Mouse (Mus musculus): Measurements from ENCODE around the gene Exd1.
"Not testable (repeated sequence)": the region's sequence is repeated elsewhere in the genome, so short reads cannot be mapped to it uniquely, and the experiment has no call there.

Exd1 gene

GRCm38 (mm10) chr2:119542106-119542505, 5.3 kb downstream of the Exd1 start:
- in situ Hi-C loops (cut with MseI, MboI), result no loop called here

DNA sequence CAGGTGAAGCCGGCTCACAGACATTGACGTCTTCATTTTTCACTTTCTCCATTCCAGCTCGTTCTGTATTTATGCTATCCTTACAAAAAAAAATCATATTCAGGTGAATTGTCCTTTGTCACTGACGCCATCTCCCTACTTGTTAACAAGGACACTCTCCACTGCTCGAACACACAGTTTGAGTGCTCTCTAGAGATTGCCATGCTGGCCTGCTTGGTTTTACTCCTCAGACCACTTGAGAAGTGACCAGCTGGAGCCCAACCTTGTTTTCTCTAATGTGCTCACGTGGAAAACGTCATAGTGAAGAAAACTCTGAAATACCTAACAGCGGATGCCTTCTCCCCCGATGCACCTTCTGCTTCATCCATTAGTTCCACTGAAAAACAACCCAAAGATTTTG, 8.6 kb downstream of the Exd1 start:
- in situ Hi-C loops (cut with MseI, MboI), result no loop called here

- in situ Hi-C loops (cut with MseI, MboI), result no loop called here
Observed at GRCm38 (mm10) chr2:119525422-119525821, 22.0 kb downstream of the Exd1 start.

DNA sequence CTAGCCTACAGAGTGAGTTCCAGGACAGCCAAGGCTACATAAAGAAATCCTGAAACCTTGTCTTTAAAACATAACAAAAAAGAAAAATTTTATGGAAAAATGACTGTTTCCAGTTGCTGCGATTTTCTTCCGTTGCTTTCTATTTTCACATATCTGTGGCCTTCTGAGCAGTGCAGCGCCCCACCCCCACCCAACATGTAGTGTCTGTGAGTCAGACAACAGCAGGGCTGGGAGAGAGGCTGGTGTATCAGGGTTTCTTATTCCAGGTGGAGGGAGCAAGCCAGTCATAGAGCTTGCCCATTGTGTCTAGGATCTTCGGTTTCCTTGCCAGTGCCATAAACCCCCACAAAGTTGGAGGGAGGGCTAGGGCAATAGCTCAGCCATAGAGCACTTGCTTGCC, 23.6 kb downstream of the Exd1 start:
- in situ Hi-C loops (cut with MseI, MboI), result no loop called here

- in situ Hi-C loops (cut with MseI, MboI), result no loop called here
Observed at GRCm38 (mm10) chr2:119520550-119520949, 26.9 kb downstream of the Exd1 start.

- in situ Hi-C loops (cut with MseI, MboI), result no loop called here
Observed at GRCm38 (mm10) chr2:119516811-119517210, 30.6 kb downstream of the Exd1 start.

DNA sequence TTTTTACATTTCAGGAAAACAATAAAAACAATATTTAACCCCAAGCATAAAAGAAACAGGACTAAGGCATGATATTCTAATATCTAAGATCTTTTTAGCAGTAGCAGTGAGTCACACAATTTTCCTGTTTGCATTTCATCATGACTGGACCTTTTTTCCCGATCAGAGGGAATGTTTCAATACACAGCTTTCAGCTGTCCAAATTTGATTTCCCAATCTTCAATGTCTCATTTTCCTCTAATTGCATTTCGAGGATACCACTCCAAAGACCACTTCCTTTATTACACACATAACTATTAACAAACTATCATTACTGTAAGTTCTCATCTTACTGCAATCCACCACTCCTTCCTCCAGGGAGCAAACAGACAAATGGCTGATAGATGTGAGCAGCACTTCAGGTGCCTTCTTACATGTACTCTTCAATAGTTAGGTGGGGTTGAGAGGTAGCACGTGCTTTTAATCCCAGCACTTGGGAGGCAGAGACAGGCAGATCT, 33.4 kb downstream of the Exd1 start:
- in situ Hi-C loops (cut with MseI, MboI), result no loop called here

- in situ Hi-C loops (cut with MseI, MboI), result no loop called here
Observed at GRCm38 (mm10) chr2:119512292-119512691, 35.1 kb downstream of the Exd1 start.

DNA sequence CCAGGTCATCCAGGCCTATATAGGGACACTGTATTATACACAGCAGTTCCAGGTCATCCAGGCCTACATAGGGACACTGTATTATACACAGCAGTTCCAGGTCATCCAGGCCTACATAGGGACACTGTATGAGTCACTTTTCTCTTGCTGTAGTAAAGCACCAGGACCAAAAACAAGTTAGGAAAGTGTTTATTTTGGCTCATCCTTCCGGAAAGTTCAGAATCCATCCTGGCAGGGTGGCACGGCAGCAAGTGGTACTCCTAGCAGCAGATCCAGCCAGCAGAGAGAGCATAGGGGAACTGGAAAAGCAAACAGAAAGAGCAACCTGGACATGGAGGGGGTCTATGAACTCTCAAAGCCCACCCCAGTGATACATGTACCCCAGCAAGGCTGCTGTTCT, 36.6 kb downstream of the Exd1 start:
- in situ Hi-C loops (cut with MseI, MboI), result no loop called here

- in situ Hi-C loops (cut with MseI, MboI), result not testable (repeated sequence)
Observed at GRCm38 (mm10) chr2:119508518-119508917, 38.9 kb downstream of the Exd1 start.

GRCm38 (mm10) chr2:119507108-119507507, 40.3 kb downstream of the Exd1 start:
- in situ Hi-C loops (cut with MseI, MboI), result no loop called here

DNA sequence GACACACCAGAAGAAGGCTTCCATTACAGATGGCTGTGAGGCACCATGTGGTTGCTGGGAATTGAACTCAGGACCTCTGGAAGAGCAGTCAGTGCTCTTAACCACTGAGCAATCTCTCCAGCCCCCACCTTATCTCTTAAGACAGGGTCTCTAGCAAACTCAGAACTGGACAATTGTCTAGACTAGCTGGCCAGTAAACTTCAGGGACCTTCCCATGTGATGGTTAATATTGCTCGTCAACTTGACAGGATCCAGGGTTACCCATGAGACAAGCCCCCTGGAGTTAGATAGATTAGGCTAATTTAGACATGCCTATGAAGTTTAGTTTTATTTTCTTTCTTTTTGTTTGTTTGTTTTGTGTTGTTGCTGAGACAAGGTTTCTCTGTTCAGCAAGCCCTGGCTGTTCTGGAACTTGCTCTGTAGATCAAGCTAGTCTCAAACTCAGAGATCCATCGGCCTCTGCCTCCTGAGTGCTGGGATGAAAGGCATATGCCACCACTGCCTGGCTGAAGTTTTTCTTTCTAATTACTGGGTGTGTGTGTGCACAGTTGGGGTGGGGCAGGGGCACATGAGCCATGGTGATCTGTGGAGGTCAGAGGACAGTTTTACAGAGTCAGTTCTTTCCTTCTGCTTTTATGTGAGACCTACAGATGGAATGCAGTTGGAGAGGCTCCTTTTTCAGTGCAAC, 46.3 kb downstream of the Exd1 start:
- in situ Hi-C loops (cut with MseI, MboI), result no loop called here

DNA sequence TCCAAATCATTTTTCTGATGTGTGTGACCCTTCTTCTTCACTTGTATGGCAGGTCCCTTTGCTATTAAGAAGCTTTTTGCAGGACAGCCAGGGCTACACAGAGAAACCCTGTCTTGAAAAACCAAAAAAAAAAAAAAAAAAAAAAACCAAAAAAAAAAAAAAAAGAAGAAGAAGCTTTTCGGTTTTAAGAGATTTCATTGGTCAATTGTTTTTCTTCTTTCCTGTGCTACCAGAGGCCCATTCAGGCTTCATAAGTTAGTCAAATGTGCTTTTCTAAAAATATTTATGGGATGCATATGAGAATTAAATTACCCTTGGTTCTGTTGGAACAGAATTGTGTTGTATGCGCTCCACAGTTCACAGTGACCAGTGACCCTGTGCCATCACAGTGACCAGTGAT, 48.6 kb downstream of the Exd1 start:
- in situ Hi-C loops (cut with MseI, MboI), result no loop called here

- in situ Hi-C loops (cut with MseI, MboI), result no loop called here
Observed at GRCm38 (mm10) chr2:119496082-119496481, 51.3 kb downstream of the Exd1 start.

- in situ Hi-C loops (cut with MseI, MboI), result no loop called here
Observed at GRCm38 (mm10) chr2:119491953-119492352, 55.5 kb downstream of the Exd1 start.

- in situ Hi-C loops (cut with MseI, MboI), result no loop called here
Observed at GRCm38 (mm10) chr2:119486488-119486887, 60.9 kb downstream of the Exd1 start.

DNA sequence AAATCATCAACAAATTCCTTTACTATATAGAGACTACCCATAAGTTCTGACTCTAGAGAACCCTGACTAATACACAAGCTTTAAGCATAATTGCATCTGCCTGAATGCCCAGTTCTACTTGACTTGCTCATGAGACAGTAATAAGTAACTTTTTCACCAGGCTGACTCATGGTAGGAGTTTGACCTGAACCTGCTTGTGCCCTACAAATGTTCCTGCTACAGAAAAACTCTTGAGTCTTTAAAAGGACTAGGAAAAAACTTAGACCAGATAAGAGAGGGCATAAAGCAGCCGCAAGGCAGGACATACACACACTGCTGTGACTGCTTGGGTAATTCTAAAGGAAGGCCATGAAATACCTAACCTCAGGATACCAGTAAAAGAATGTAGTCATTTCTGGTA, 65.1 kb downstream of the Exd1 start:
- in situ Hi-C loops (cut with MseI, MboI), result no loop called here

- in situ Hi-C loops (cut with MseI, MboI), result no loop called here
Observed at GRCm38 (mm10) chr2:119478397-119478749, 69.1 kb downstream of the Exd1 start.

DNA sequence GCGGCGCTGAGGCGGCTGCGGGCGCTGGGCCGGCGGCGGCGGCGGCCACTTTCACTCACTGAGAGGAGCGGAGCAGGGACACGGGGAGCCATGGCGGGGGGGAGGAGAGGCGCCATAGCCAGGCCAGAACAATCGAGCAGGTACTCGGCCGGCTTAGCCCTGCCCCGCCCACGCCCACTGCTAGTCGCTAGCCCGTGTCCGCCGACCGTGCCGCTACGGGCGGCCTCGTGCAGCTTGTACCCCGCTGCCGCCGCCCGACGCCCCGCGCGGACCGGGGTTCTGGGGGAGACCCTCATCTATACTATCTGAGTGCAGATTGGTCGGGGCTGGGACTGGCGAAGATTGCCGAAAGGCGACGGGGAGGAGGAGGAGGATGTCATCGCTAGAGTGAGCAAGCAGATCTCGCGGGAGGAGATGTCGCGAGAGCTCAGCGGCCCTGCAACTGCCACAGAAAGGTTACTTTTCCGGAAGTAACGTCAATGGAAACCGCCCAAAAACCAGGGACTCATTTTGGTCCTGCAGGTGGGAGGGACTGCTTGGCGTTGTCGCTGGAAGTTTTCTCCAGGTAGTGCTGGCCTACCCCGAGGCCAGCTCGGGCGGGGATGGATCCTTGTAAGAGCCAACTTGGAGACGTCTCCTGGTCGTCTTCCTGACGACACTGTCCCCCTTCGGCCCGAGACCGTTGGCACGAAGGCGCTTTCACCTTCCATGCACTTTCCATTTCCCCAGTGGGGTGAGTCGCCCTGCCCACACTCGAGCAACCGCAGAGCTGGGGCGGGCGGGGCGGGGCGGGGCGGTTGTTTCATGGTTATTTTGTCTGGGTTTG, 69.6 kb downstream of the Exd1 start, which contains the start of gene Ino80:
Gene Ino80, minus strand, starts transcription at position 117 of the 826 bp plus-strand sequence.
- in situ Hi-C loops (cut with MseI, MboI), result no loop called here

DNA sequence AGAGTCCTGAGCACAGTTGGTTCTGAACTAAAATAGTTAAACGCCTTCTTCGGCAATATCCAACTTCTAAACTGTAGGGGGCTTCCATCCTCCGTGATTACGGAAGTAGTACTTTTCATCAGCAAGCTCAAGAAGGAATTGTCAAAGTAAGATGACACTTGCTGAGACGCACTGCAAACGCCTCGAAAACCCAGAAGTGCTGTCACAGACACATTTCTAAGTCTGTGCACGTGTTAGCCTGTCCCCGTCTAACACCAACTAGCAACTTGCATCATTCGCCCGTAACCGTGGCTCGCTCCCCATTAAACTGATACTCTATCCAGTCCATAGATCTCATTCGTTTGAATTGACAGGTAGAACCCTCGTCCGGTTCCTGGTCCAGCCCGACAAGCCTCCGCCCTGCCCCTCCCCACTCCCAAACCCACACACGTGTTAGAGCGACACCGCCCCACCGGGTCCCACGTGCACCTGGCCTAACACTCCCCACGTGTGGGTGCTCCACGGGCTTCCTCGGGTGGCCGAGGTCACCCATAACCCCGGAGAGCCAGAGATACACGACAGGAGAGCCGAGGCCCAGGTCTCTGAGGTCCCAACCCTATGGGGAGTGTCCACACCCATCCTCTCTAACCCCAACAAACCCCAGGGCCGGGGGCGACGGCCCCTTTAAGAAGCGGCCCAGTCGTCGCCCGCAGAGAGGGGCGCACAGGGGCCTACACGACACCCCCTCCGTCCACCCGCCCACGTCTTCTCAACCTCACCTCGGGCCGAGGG, 70.6 kb downstream of the Exd1 start:
- in situ Hi-C loops (cut with MseI, MboI), result no loop called here

DNA sequence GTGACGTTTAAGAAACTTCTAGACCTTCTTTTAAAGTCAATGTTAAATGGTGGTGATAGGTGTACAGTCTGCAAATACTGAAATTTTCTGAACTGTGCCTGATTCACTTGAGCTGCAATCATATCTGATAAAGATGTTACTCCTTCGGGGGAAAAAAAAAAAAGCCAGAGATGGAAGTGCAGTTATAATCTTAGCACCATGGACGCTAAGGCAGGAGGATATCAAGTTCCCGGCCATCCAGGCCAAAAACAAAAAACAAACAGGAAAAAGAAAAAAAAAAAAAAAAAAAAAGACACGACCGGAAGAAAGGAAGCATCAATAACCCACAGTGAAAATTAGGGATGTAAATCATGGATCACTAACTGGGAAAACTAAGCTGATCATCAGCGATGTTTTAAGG, 71.3 kb downstream of the Exd1 start:
- in situ Hi-C loops (cut with MseI, MboI), result no loop called here
